Mouse (Mus musculus): Measurements from ENCODE around the gene Washc2.

DNA sequence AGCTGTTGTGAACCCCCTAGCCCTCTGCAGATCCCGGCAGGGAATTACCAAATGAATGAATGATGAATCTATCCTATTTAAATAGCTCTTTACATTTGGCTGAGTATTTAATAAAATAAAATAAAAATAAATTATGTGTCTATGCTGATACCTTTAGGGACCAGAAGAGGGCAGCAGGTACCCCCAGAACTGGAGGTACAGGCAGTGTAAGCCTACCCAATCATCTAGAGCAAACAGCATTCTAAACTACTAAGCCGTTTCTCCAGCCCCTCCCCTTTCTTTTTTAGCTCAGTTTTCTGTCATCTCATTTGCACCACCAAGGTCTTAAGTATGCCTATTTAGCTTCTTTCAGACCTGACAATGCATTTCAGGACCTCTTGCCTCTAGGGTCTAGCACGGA, 9.7 kb upstream of the Washc2 start:
- TF ChIP-seq CTCF (IDR thresholded peaks at IDR 0.05; ENCODE audit: borderline replicate concordance, insufficient read depth, low read depth, low read length) (peak; percentile 50; the same call in 1 of the 2 replicates), POLR2A (IDR thresholded peaks at IDR 0.05; ENCODE audit: borderline replicate concordance, insufficient read depth, low read length) (no peak)

All from cerebellum, adult 2 months (tissue).